Mouse (Mus musculus) embryonic fibroblast, embryonic 13.5 days (primary cell): ENCODE results near the gene Arl2bp. TPM values are rescaled to one million over a fixed set of nuclear protein-coding genes. Genes with fewer than 3 reads are reported as not detected.

Experiments used
- H3K27ac ChIP-seq: 2 replicates; pipeline ENCODE4 v1.5.1; 2012; ENCODE audit warnings: low read length, control low read depth, inconsistent platforms; ENCODE audit not compliant: insufficient read depth
- H3K4me1 ChIP-seq: 2 replicates; pipeline ENCODE4 v1.6.1; 2011; ENCODE audit warnings: low read length; ENCODE audit not compliant: control insufficient read depth, insufficient read depth
- H3K4me3 ChIP-seq: 2 replicates; pipeline ENCODE4 v1.5.1; 2011; ENCODE audit warnings: mild to moderate bottlenecking, control low read depth, low read length; ENCODE audit not compliant: insufficient read depth
- CTCF ChIP-seq: IDR thresholded peaks from 2 replicates; pipeline ENCODE4 v1.5.1; 2011; ENCODE audit warnings: mild to moderate bottlenecking, control low read depth, low read length, moderate library complexity, borderline replicate concordance; ENCODE audit not compliant: insufficient read depth
- POLR2A ChIP-seq: IDR thresholded peaks from 2 replicates; pipeline ENCODE4 v1.6.1; 2011; ENCODE audit warnings: low read depth, mild to moderate bottlenecking, control low read depth, low read length, moderate library complexity
- polyA plus RNA-seq: library from polyadenylated mRNA; stranded (reverse); fragments of >200 nt; gene quantifications from 2 replicates; pipeline ENCODE4 v1.2.4, GENCODE M21; 2011; ENCODE audit warnings: low read depth; ENCODE audit not compliant: missing spikeins, insufficient read length

Arl2bp gene
- polyA plus RNA-seq, 1 experiment = 100 TPM

GRCm38 (mm10) chr8:94654994-94655393 lies 11.4 kb upstream of the Arl2bp start:
- no peak for TF ChIP-seq POLR2A
- no peak for TF ChIP-seq CTCF
- Histone ChIP-seq H3K4me3 (no peak overlapping the region), H3K27ac (no peak overlapping the region), H3K4me1 (no peaks in the 10 kb centered on the region)

- Histone ChIP-seq H3K4me1 (no peaks in the 10 kb centered on the region), H3K27ac (no peak overlapping the region)
- no peak for TF ChIP-seq CTCF
- no peak for TF ChIP-seq POLR2A
Observed at GRCm38 (mm10) chr8:94658031-94658430, 8.4 kb upstream of the Arl2bp start.

GRCm38 (mm10) chr8:94660418-94660817 lies 6.0 kb upstream of the Arl2bp start:
- H3K27ac ChIP-seq = no peak overlapping the region
- no peak overlapping the region for H3K4me3 ChIP-seq
- TF ChIP-seq CTCF (no peak), POLR2A (no peak)
- H3K4me1 ChIP-seq = no peaks in the 10 kb centered on the region

More at GRCm38 (mm10) chr8:94658031-94658430, 8.4 kb upstream of the Arl2bp start:
- H3K4me3 ChIP-seq = no peak overlapping the region

- peaks cover 2% of the 10 kb centered on the region for H3K4me1 ChIP-seq
- no peak overlapping the region for H3K4me3 ChIP-seq
Observed at GRCm38 (mm10) chr8:94664722-94665121, 1.7 kb upstream of the Arl2bp start.

GRCm38 (mm10) chr8:94674384-94674783 lies 8.0 kb downstream of the Arl2bp start:
- TF ChIP-seq POLR2A (no peak), CTCF (no peak)
- Histone ChIP-seq H3K4me3 (no peak overlapping the region), H3K4me1 (no peaks in the 10 kb centered on the region), H3K27ac (no peak overlapping the region)

More at GRCm38 (mm10) chr8:94664722-94665121, 1.7 kb upstream of the Arl2bp start:
- no peak overlapping the region for H3K27ac ChIP-seq
- TF ChIP-seq CTCF (no peak), POLR2A (no peak)

GRCm38 (mm10) chr8:94675923-94676322 lies 9.5 kb downstream of the Arl2bp start:
- no peak overlapping the region for H3K4me3 ChIP-seq
- TF ChIP-seq CTCF (no peak), POLR2A (no peak)
- no peak overlapping the region for H3K27ac ChIP-seq
- no peaks in the 10 kb centered on the region for H3K4me1 ChIP-seq

- no peaks in the 10 kb centered on the region for H3K4me1 ChIP-seq
- no peak overlapping the region for H3K4me3 ChIP-seq
- TF ChIP-seq CTCF (no peak), POLR2A (no peak)
- H3K27ac ChIP-seq = no peak overlapping the region
Observed at GRCm38 (mm10) chr8:94678582-94678981, 12.2 kb downstream of the Arl2bp start.

GRCm38 (mm10) chr8:94680414-94680813 lies 14.0 kb downstream of the Arl2bp start:
- no peaks in the 10 kb centered on the region for H3K4me1 ChIP-seq
- no peak overlapping the region for H3K4me3 ChIP-seq
- TF ChIP-seq POLR2A = no peak
- TF ChIP-seq CTCF = no peak
- no peak overlapping the region for H3K27ac ChIP-seq

GRCm38 (mm10) chr8:94682732-94683524 lies 16.5 kb downstream of the Arl2bp start:
- H3K4me1 ChIP-seq = no peaks in the 10 kb centered on the region
- TF ChIP-seq CTCF (no peak), POLR2A (no peak)
- H3K4me3 ChIP-seq = no peak overlapping the region

GRCm38 (mm10) chr8:94684287-94684686 lies 17.9 kb downstream of the Arl2bp start:
- TF ChIP-seq CTCF (no peak), POLR2A (no peak)
- Histone ChIP-seq H3K4me1 (no peaks in the 10 kb centered on the region), H3K27ac (no peak overlapping the region), H3K4me3 (no peak overlapping the region)

More at GRCm38 (mm10) chr8:94682732-94683524, 16.5 kb downstream of the Arl2bp start:
- H3K27ac ChIP-seq = no peak overlapping the region

- Histone ChIP-seq H3K4me1 (no peaks in the 10 kb centered on the region), H3K4me3 (no peak overlapping the region), H3K27ac (no peak overlapping the region)
- TF ChIP-seq POLR2A = no peak
- no peak for TF ChIP-seq CTCF
Observed at GRCm38 (mm10) chr8:94685953-94686352, 19.6 kb downstream of the Arl2bp start.
